Comparison of ENCODE assay signal across 1 mouse cellular context in genomic region chr16:50482360-50482786, GRCm38 (mm10).
TF ChIP-seq lines count a peak whose summit lies in the region.

No protein-coding gene starts in this region.

TF ChIP-seq in CH12.LX, 34 proteins besides CTCF, POLR2A, EP300 and RAD21 (continued from another document):
- TF ChIP-seq BHLHE40 (IDR thresholded peaks at IDR 0.05; ENCODE audit: low read depth, low read length), result 0 out of 2 replicates have a peak, but pooled peaks have one; percentile 39
- peak; percentile 71 for TF ChIP-seq TBP (conservative IDR thresholded peaks at IDR 0.05; ENCODE audit: low read depth, low read length)
- no peak for TF ChIP-seq USF1 (IDR thresholded peaks at IDR 0.05; ENCODE audit: low read depth, low read length)
- TF ChIP-seq MAX (IDR thresholded peaks at IDR 0.05; ENCODE audit: low read length), result peak; percentile 16; the same call in 1 of the 2 replicates
- TF ChIP-seq SIN3A (IDR thresholded peaks at IDR 0.05; ENCODE audit: low read length), result peak; percentile 84; the same call in 1 of the 2 replicates
- TF ChIP-seq CHD1 (IDR thresholded peaks at IDR 0.05; ENCODE audit: low read depth, low read length), result peak; percentile 85; the same call in 1 of the 2 replicates
- TF ChIP-seq ETS1 (conservative IDR thresholded peaks at IDR 0.05; ENCODE audit: low read depth, low read length), result peak; percentile 67
- peak; percentile 46 for TF ChIP-seq HCFC1 (IDR thresholded peaks at IDR 0.05; ENCODE audit: low read depth, low read length)
- no peak for TF ChIP-seq USF2 (conservative IDR thresholded peaks at IDR 0.05; ENCODE audit: low read depth, low read length)
- no peak for TF ChIP-seq SMC3 (IDR thresholded peaks at IDR 0.05; ENCODE audit: low read depth, low read length)
TF ChIP-seq in CH12.LX: peak in this region for 16.
